Mouse (Mus musculus): ENCODE measurements around the gene Cldn2. TPM values are rescaled to one million over a fixed set of nuclear protein-coding genes. Genes with fewer than 3 reads are reported as not detected.

The Cldn2 gene
- polyA plus RNA-seq, 1 experiment from 2014 or later = not detected

DNA sequence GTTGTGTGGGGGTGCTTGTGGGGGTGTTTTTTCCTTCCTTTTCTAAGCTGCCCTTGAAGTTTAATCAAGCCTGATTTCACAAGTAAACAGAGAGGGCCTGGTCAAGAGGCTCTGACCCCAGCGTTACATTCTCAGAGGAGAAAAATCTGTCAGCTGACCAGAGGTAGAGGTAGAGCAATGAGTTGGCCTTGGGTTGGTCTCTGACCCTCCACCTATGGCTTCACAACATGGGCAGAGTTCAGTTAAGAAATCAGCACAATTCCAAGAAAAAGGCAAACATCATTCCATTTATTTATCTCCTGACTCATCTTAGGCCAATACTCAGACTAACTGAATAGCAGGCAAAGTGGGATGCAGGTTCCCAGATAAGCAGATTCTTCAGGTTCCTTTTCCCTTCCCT lies 21.7 kb upstream of the Cldn2 start:
- Histone ChIP-seq H3K9me3 (replicated peaks; ENCODE audit: control insufficient read depth, low read length) (no peaks in the 10 kb centered on the region), H3K9ac (ENCODE audit: low read depth, low read length) (no peak overlapping the region), H3K4me3 (ENCODE audit: low read depth, low read length) (no peak overlapping the region), H3K4me2 (no peak overlapping the region), H3K36me3 (ENCODE audit: control insufficient read depth, insufficient read depth, low read length) (no peaks in the 10 kb centered on the region), H3K27ac (ENCODE audit: low read depth, low read length) (no peak overlapping the region), H3K4me1 (ENCODE audit: control insufficient read depth, insufficient read depth, low read length) (peaks cover 5% of the 10 kb centered on the region; the same call in 1 of the 2 replicates), H3K27me3 (ENCODE audit: control insufficient read depth, insufficient read depth, low read length) (no peaks in the 10 kb centered on the region)
- no peak for ATAC-seq (replicated peaks; ENCODE audit: insufficient number of reproducible peaks, low FRiP score, low TSS enrichment)
- 59% methylated on average over 1 of the region's 1 CpGs for WGBS (ENCODE audit: insufficient replicate concordance)

DNA sequence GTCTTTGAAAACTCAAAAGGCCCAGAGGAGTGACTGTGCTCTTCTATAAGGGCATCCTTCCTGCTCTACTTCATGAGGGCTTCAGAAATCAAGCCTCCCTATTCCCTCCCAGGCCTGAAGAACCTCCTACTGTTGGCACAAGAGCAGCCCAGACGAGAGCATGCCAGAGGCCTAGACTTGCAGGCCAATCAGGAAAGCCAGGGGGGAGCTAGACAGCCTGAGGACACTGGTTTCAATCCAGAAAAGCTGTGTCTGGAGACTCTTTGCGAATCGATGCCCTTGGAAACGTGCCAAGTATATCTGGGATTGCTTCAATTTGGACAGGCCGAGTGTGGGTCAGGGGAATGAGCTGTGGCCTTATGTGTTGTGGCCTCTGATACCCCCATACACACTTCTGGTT lies 21.2 kb upstream of the Cldn2 start:
- WGBS (ENCODE audit: insufficient replicate concordance) = 80% methylated on average over 5 of the region's 5 CpGs
- Histone ChIP-seq H3K4me3 (ENCODE audit: low read depth, low read length) (no peak overlapping the region), H3K27me3 (ENCODE audit: control insufficient read depth, insufficient read depth, low read length) (no peaks in the 10 kb centered on the region), H3K4me2 (no peak overlapping the region), H3K9ac (ENCODE audit: low read depth, low read length) (no peak overlapping the region), H3K4me1 (ENCODE audit: control insufficient read depth, insufficient read depth, low read length) (peaks cover 5% of the 10 kb centered on the region; the same call in 1 of the 2 replicates), H3K9me3 (replicated peaks; ENCODE audit: control insufficient read depth, low read length) (no peaks in the 10 kb centered on the region), H3K27ac (ENCODE audit: low read depth, low read length) (no peak overlapping the region), H3K36me3 (ENCODE audit: control insufficient read depth, insufficient read depth, low read length) (no peaks in the 10 kb centered on the region)
- ATAC-seq (replicated peaks; ENCODE audit: insufficient number of reproducible peaks, low FRiP score, low TSS enrichment) = no peak

DNA sequence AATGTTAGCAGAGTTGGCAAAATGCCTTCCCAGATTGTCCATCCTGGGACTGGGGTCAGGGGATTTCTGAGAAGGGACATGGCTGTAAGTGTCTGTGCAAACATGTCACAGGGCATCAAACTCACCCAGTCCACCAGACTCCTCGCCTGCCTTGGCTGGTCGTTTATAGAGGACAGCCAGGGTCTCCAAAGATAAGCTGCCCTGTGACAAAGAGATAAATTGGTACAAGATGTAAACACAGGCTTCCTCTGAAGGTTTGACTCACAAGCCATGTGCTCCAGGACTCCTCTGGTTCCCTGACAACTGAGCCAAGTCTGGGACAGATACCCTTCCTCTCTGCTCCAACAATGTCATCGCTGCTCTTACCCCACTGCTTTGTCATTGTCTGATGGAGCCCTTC lies 19.6 kb upstream of the Cldn2 start:
- no peaks in the 10 kb centered on the region for H3K27me3 ChIP-seq (ENCODE audit: control insufficient read depth, insufficient read depth, low read length)
- no peak overlapping the region for H3K9ac ChIP-seq (ENCODE audit: low read depth, low read length)
- no peaks in the 10 kb centered on the region for H3K9me3 ChIP-seq (replicated peaks; ENCODE audit: control insufficient read depth, low read length)
- H3K4me2 ChIP-seq = no peak overlapping the region
- H3K27ac ChIP-seq (ENCODE audit: low read depth, low read length) = no peak overlapping the region
- no peak overlapping the region for H3K4me3 ChIP-seq (ENCODE audit: low read depth, low read length)
- H3K4me1 ChIP-seq (ENCODE audit: control insufficient read depth, insufficient read depth, low read length) = peaks cover 5% of the 10 kb centered on the region; the same call in 1 of the 2 replicates
- 29% methylated on average over 3 of the region's 3 CpGs for WGBS (ENCODE audit: insufficient replicate concordance)
- ATAC-seq (replicated peaks; ENCODE audit: insufficient number of reproducible peaks, low FRiP score, low TSS enrichment) = no peak
- no peaks in the 10 kb centered on the region for H3K36me3 ChIP-seq (ENCODE audit: control insufficient read depth, insufficient read depth, low read length)

DNA sequence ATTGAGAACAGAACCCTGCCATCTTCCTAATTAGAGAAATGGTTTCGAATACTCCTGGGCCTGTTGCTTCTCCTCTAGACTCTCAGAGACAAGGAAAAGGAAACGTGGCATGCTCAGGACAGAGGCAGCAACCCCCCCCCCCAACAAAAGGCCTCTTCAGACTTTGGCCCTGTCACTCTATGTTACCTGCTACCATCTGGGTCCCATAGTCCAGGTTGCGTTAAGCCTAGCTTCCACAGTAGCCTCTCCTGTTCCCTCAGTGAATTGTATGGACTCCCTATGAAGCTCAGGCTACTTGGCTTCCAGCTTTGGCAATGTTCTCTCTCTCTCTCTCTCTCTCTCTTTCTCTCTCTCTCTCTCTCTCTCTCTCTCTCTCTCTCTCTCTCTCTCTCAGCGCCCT lies 19.1 kb upstream of the Cldn2 start:
- Histone ChIP-seq H3K9me3 (replicated peaks; ENCODE audit: control insufficient read depth, low read length) (no peaks in the 10 kb centered on the region), H3K9ac (ENCODE audit: low read depth, low read length) (no peak overlapping the region), H3K27me3 (ENCODE audit: control insufficient read depth, insufficient read depth, low read length) (no peaks in the 10 kb centered on the region), H3K4me1 (ENCODE audit: control insufficient read depth, insufficient read depth, low read length) (peaks cover 5% of the 10 kb centered on the region; the same call in 1 of the 2 replicates), H3K36me3 (ENCODE audit: control insufficient read depth, insufficient read depth, low read length) (no peaks in the 10 kb centered on the region), H3K4me2 (no peak overlapping the region), H3K27ac (ENCODE audit: low read depth, low read length) (no peak overlapping the region), H3K4me3 (ENCODE audit: low read depth, low read length) (no peak overlapping the region)
- WGBS (ENCODE audit: insufficient replicate concordance) = 68% methylated on average over 4 of the region's 4 CpGs
- ATAC-seq (replicated peaks; ENCODE audit: insufficient number of reproducible peaks, low FRiP score, low TSS enrichment) = no peak

DNA sequence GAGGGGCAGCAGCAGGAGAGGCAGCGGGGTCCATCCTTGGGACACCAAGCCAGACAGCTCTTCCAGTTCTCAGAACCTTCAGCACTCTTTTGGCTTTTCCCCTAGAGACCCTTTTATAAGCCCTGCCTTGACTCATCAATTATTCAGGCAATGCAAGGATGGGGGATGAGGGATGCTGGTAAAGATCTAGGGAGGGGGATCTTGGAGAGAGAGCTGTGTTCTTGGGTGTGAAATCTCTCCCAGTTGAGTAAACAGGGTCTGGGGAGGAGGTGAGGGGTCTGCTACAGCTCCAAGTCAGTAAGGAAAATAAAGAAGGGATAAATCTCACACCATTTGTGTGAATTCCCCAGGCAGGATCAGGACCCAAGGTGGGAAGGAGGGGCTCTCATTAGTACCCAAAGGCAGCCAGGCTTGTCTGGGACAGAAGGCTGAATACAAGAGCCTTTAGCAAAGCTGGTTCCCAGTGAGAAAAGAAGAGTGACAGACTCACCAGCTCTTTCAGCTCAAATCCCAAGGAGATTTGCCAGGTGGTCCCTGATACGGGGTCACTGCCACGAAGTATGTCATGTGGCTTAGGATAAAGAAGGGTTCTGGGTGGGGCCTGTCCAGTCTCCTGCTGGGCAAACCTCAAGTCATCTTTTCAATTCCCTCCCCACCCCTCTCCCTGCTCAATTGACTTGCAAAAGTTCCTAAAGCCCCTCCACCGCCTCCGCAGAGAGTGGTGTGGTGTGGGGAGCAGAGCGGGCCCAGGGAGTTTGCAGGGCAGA lies 18.2 kb upstream of the Cldn2 start, which contains the start of gene Ripply1:
Gene Ripply1 (minus strand): TSS at position 76 of the 767 bp plus-strand sequence.
- Histone ChIP-seq H3K9ac (ENCODE audit: low read depth, low read length) (no peak within 1 kb of the TSS), H3K4me2 (no peak within 1 kb of the TSS), H3K36me3 (ENCODE audit: control insufficient read depth, insufficient read depth, low read length) (no peaks in the 10 kb centered on the region), H3K4me3 (ENCODE audit: low read depth, low read length) (no peak within 1 kb of the TSS), H3K4me1 (ENCODE audit: control insufficient read depth, insufficient read depth, low read length) (peaks cover 5% of the 10 kb centered on the region; the same call in 1 of the 2 replicates), H3K27me3 (ENCODE audit: control insufficient read depth, insufficient read depth, low read length) (no peaks in the 10 kb centered on the region), H3K27ac (ENCODE audit: low read depth, low read length) (no peak within 1 kb of the TSS), H3K9me3 (replicated peaks; ENCODE audit: control insufficient read depth, low read length) (no peaks in the 10 kb centered on the region)
- WGBS (ENCODE audit: insufficient replicate concordance) = 46% methylated on average over 5 of the region's 6 CpGs
- no peak for ATAC-seq (replicated peaks; ENCODE audit: insufficient number of reproducible peaks, low FRiP score, low TSS enrichment)

DNA sequence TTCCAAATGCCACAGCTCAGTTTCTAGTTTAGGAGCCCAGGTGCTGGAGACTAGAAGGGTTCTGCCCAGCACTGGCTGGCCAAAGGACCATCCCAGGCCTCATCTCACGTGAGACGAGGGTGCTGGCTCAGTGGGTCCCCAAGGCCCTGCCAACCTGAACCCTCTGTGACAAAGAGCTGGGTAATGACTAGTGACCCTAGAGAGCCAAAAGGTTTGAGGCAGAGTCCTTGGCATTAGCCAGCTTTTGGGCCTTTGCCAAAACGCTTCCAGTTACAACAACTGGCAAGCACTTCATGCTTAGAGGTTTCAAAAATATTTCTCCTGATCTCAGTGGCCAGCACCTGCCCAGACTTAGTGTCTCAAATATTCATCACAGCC lies 17.6 kb upstream of the Cldn2 start:
- no peaks in the 10 kb centered on the region for H3K9me3 ChIP-seq (replicated peaks; ENCODE audit: control insufficient read depth, low read length)
- H3K36me3 ChIP-seq (ENCODE audit: control insufficient read depth, insufficient read depth, low read length) = no peaks in the 10 kb centered on the region
- no peak for ATAC-seq (replicated peaks; ENCODE audit: insufficient number of reproducible peaks, low FRiP score, low TSS enrichment)
- no peak overlapping the region for H3K4me3 ChIP-seq (ENCODE audit: low read depth, low read length)
- WGBS (ENCODE audit: insufficient replicate concordance) = 76% methylated on average over 3 of the region's 3 CpGs
- H3K27ac ChIP-seq (ENCODE audit: low read depth, low read length) = no peak overlapping the region
- H3K4me1 ChIP-seq (ENCODE audit: control insufficient read depth, insufficient read depth, low read length) = peaks cover 5% of the 10 kb centered on the region; the same call in 1 of the 2 replicates
- H3K4me2 ChIP-seq = no peak overlapping the region
- no peaks in the 10 kb centered on the region for H3K27me3 ChIP-seq (ENCODE audit: control insufficient read depth, insufficient read depth, low read length)
- H3K9ac ChIP-seq (ENCODE audit: low read depth, low read length) = no peak overlapping the region

DNA sequence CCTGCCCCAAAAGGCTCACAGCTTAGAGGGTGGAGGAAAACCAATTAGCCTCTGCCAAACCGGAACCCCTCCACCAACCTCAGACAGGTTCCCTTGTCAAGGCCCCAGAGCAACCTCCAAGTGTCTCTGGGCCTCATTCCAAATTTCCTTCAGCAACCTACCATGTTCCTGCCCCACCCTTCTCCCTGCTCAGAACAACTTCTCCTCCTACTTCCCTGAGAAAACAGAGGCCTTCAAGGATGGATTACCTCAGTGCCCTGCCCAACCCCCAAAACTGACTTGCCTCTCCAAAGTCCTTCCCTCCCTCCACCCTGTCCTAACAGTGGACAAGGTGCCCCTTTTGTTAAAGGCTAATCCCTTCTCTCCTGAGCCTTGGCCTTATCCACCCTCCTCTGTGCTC lies 14.9 kb upstream of the Cldn2 start:
- WGBS (ENCODE audit: insufficient replicate concordance) = 40% methylated on average over 1 of the region's 1 CpGs

DNA sequence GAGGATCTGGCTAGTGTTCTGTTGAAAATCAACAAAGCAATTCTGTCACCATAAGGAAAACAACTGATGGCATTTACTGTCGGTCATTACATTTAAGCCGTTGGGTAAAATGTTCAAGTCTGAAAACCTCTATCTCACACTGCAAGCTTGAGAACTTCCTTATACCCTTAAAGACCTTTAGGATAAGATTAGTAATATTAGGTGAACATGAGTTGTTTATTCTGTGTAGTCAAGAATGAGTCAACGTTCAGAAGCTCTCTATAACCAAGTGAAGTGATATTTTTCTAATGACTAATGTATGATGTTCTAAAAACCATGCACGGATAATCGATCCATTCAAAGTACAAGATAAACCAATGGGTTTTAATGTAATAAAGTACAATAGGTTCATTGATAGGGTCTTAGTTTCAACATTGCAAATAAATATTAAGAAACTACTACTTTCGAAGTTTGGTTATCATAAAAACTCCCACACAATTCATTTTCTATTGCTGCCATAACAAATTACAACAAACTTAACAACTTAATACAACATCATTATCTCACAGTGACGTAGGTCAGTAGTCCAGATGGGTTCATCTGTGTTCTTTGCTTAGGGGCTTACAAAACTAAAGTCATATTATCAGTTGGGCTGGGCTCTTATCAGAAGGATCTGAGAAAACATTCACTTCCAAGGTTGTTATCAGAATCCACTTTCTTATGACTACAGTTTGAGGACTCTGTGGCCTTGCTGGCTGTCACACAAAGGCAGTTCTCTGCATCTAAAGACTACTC lies 6.4 kb upstream of the Cldn2 start:
- no peak overlapping the region for H3K9ac ChIP-seq (ENCODE audit: low read depth, low read length)
- H3K4me2 ChIP-seq = no peak overlapping the region
- 73% methylated on average over 7 of the region's 7 CpGs for WGBS (ENCODE audit: insufficient replicate concordance)
- H3K9me3 ChIP-seq (replicated peaks; ENCODE audit: control insufficient read depth, low read length) = no peaks in the 10 kb centered on the region
- ATAC-seq (replicated peaks; ENCODE audit: insufficient number of reproducible peaks, low FRiP score, low TSS enrichment) = no peak
- no peaks in the 10 kb centered on the region for H3K36me3 ChIP-seq (ENCODE audit: control insufficient read depth, insufficient read depth, low read length)
- H3K27ac ChIP-seq (ENCODE audit: low read depth, low read length) = no peak overlapping the region
- H3K4me1 ChIP-seq (ENCODE audit: control insufficient read depth, insufficient read depth, low read length) = no peaks in the 10 kb centered on the region
- no peaks in the 10 kb centered on the region for H3K27me3 ChIP-seq (ENCODE audit: control insufficient read depth, insufficient read depth, low read length)
- H3K4me3 ChIP-seq (ENCODE audit: low read depth, low read length) = no peak overlapping the region

More for the DNA sequence above, 14.9 kb upstream of the Cldn2 start:
- no peak for ATAC-seq (replicated peaks; ENCODE audit: insufficient number of reproducible peaks, low FRiP score, low TSS enrichment)
- Histone ChIP-seq H3K4me1 (ENCODE audit: control insufficient read depth, insufficient read depth, low read length) (peaks cover 3% of the 10 kb centered on the region; the same call in 1 of the 2 replicates), H3K27me3 (ENCODE audit: control insufficient read depth, insufficient read depth, low read length) (no peaks in the 10 kb centered on the region), H3K4me2 (no peak overlapping the region), H3K27ac (ENCODE audit: low read depth, low read length) (no peak overlapping the region), H3K4me3 (ENCODE audit: low read depth, low read length) (no peak overlapping the region), H3K36me3 (ENCODE audit: control insufficient read depth, insufficient read depth, low read length) (no peaks in the 10 kb centered on the region), H3K9me3 (replicated peaks; ENCODE audit: control insufficient read depth, low read length) (no peaks in the 10 kb centered on the region), H3K9ac (ENCODE audit: low read depth, low read length) (no peak overlapping the region)

Data from heart, embryonic 11.5 days (tissue).